Mouse (Mus musculus): ENCODE data around the gene Rtn4. TPM values are rescaled to one million over a fixed set of nuclear protein-coding genes. Genes with fewer than 3 reads are reported as not detected.
"Not testable (repeated sequence)": the region's sequence is repeated elsewhere in the genome, so short reads cannot be mapped to it uniquely, and the experiment has no call there.

The Rtn4 gene
- total RNA-seq, 2 experiments from 2014 or later: 113 to 115 TPM

GRCm38 (mm10) chr11:29751648-29752611 lies 59.2 kb downstream of the Rtn4 start:
- intact Hi-C loops (cut with DNase I): no loop called here
- no peak for DNase-seq

DNA sequence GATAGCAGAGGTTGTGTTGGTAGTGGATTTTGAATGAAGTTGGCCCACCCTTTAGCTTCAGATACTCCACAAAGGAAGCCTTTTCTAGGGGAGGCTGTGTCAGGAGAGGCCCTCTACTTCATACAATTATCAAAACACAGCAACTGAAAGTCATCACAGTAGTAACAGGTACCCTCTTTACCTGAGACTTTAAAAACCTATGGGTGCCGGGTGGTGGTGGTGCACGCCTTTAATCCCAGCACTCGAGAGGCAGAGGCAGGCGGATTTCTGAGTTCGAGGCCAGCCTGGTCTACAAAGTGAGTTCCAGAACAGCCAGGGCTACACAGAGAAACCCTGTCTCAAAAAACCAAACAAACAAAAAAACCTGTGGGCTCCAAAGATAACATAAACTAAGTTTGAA lies 63.3 kb downstream of the Rtn4 start:
- DNase-seq; intact Hi-C loops (cut with DNase I): not testable (repeated sequence)

GRCm38 (mm10) chr11:29758617-29759016 lies 65.9 kb downstream of the Rtn4 start:
- DNase-seq: no peak
- intact Hi-C loops (cut with DNase I): no loop called here

DNA sequence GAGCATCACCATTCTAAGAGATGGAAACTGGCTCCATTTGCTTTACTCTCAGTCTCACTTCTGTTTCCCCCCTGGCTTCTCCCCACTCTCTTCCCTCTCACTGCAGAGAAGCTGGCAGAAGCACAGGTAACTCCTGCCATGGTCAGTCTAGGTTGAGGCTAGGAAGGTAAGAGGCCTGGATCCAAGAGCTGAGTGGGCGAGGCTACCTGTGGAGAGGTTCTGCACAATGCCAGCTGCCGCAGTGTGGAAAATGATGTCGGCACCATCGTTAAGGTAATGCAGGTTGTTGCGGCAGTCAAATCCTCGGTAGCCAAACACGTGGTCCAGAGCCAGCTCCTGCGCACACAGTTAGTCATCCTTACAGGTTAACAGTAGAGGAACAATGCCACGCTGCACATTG lies 68.6 kb downstream of the Rtn4 start:
- intact Hi-C loops (cut with DNase I): no loop called here
- DNase-seq: no peak

GRCm38 (mm10) chr11:29762768-29763167 lies 70.0 kb downstream of the Rtn4 start:
- DNase-seq: no peak
- intact Hi-C loops (cut with DNase I): no loop called here

GRCm38 (mm10) chr11:29765063-29765462 lies 72.3 kb downstream of the Rtn4 start:
- DNase-seq: no peak
- intact Hi-C loops (cut with DNase I): no loop called here

- intact Hi-C loops (cut with DNase I): no loop called here
- DNase-seq: no peak
These were observed 73.7 kb downstream of the Rtn4 start for GRCm38 (mm10) chr11:29766313-29766982.

DNA sequence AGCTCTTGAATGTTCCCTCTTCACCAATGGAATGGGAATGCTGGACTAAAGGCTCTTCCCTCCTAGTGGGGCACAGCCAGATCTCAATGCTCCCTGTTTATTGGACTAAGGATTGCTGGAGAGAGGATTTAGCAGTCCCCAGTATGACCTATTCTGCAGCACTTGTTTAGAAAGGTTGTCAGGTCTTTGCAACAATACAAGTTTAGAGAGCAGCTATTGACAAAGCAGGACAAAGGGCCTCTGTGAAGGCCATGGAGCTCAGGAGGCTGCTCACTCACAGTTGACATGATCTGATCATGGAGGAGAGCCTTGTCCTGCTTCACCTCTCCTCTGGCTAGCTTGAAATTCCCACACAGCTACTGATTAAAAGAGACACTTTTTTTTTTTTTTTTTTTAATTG lies 75.8 kb downstream of the Rtn4 start:
- DNase-seq: no peak
- intact Hi-C loops (cut with DNase I): no loop called here

DNA sequence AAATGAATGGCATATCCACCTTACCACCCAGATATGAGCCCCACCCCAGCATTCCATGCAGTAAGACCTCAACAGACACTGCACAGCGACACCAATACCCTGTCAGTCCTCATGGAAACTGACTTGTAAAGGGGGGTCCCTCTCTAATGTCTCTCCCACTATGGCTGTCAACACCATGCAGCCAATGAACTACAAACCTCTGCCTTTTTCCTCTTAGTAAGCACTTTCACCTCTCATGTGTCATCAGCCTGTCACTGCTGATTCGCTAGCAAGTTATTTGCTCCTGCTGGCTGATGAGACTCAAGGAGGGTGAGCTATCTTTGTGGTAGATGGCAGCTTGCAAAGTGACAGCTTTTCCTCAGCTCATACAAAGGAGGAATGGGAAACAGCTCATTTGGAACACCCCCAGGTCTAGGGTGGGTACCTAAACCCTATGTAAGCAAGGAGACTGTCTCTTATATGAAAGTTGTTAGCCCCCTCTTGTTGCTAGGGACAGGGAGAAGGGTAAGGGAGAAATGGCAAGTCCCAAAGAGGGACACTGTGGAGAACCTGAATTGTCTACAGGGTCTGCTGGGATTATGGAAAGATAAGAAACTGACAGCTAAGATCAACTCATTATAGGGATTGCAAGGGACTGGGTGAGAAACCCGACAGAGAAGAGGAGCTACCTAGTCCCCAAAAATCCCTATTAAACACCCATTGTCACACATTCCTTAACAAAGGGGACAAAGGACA lies 78.1 kb downstream of the Rtn4 start:
- no peak for DNase-seq
- intact Hi-C loops (cut with DNase I): no loop called here

DNA sequence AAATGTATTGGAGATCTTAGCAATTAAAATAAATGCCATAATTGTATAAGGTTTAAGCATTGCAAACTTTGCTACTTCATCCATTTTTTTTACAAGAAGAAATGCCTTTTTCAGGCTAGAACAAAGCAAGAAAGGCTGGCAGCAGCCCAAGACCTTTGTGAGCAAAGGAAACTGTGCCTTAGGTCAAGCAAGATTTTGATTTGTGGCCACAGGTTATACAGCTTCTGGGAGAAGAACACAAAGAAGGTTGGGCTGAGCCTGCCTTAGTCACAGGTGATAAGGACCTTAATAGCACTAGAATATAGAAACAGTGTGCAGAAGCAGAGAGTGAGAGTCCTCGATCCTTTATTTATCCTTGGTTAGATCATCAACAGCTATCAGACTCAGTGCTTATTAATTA lies 79.5 kb downstream of the Rtn4 start:
- intact Hi-C loops (cut with DNase I): no loop called here
- DNase-seq: peak; percentile 3 to 14

- DNase-seq: no peak
- intact Hi-C loops (cut with DNase I): no loop called here
These were observed 81.5 kb downstream of the Rtn4 start for GRCm38 (mm10) chr11:29774296-29774695.

- intact Hi-C loops (cut with DNase I): no loop called here
- DNase-seq: no peak
These were observed 82.0 kb downstream of the Rtn4 start for GRCm38 (mm10) chr11:29774760-29775159.

GRCm38 (mm10) chr11:29777964-29778363 lies 85.2 kb downstream of the Rtn4 start:
- intact Hi-C loops (cut with DNase I): no loop called here
- peak; percentile 72 to 80 for DNase-seq

DNA sequence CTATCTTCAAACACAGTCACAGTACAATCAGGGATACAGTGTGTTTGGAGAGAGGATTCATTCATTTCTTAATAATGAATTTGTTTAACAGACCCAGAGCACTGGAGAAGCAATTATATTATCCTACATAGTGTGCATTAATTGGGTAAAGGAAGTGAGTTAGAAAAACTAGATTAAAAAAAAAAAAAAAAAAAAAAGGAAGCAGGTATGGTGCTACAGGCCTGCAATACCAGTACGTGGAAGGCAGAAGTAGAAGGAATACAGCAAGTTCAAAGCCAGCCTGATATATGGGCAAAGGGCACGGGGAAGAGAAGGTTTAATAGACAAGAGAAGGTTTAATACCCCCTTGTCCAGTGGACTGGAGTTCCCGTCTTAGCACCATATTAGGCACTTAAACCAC lies 86.2 kb downstream of the Rtn4 start:
- intact Hi-C loops (cut with DNase I): no loop called here
- no peak for DNase-seq

- no peak for DNase-seq
- intact Hi-C loops (cut with DNase I): no loop called here
These were observed 86.8 kb downstream of the Rtn4 start for GRCm38 (mm10) chr11:29779409-29780026.

DNA sequence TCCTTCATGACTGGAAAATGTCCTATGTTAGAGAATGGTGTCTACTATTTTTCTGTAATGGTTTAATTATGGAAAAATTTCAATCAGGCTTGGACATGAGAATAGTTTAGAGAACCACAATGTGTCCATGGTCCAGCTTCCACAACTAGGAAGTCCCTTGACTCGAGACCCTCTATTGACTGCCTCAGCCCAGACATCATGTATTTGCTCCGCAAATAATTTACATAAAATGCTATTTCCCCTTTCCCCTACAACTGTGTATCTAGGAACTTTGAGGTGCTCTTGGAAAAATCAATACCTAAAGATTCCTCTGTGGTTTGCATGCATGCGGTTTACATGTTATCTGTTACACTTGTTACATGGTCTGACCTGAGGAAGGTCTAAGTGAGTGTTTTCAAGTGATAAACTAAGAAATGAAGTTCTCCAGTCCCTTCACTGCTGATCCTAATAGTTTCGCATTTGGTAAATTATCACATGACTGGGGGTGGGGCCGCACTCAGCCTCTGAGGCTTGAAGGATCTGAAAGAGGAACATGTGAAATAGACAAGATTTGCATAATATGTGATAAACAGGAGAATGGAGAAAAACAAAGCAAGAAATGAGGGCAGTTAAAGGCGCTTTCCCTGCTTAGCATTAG lies 94.0 kb downstream of the Rtn4 start:
- intact Hi-C loops (cut with DNase I): no loop called here
- no peak for DNase-seq

- no peak for DNase-seq
- intact Hi-C loops (cut with DNase I): no loop called here
These were observed 94.7 kb downstream of the Rtn4 start for GRCm38 (mm10) chr11:29787473-29787872.

DNA sequence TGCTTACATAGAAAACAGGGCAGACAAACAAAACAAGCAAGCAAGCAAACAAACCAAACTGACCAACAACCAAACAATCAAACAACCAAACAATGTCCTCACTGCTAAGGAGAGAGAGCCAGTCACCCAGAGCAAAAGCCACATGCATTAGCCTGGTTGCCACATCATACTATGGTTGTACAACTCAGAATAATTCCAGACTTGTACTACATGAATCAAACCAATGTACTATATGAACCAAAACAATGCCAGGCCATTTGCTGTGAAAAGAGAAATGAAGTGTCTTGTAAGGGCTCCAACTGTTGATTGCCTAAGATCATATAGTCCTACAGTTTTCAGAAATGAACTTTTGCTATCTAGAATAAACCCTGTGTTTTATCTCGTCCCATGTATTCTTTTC lies 95.8 kb downstream of the Rtn4 start:
- DNase-seq: no peak

GRCm38 (mm10) chr11:29788921-29789638 lies 96.3 kb downstream of the Rtn4 start:
- intact Hi-C loops (cut with DNase I): no loop called here
- no peak for DNase-seq

More for the DNA sequence above, 95.8 kb downstream of the Rtn4 start:
- intact Hi-C loops (cut with DNase I): no loop called here

Measured in heart, postnatal 14 days (tissue).